Comparison of ENCODE assay signal across 10 mouse cellular contexts in genomic region chr4:43728576-43728954, GRCm38 (mm10). TPM values are rescaled to one million over a fixed set of nuclear protein-coding genes. Genes with fewer than 3 reads are reported as not detected.
DNase-seq lines count a peak whose midpoint lies in the region; ATAC-seq lines count a peak whose summit lies in the region.
"Had no signal": no experiment of that assay in that cellular context is flagged by ENCODE, and none has a peak within 500 bp of the region (broad histone marks: within the 10 kb centered on the region; RNA-seq: fewer than 3 reads in every experiment).

No protein-coding gene starts in this region.

- H3K27ac ChIP-seq in kidney, embryonic 14.5 days (ENCODE audit: low read depth, low read length) = no peak overlapping the region
- peak overlapping the region; percentile 85 for H3K27ac ChIP-seq in heart, embryonic 10.5 days
- no peak overlapping the region for H3K27ac ChIP-seq in forebrain, embryonic 15.5 days (replicated peaks)
- H3K27ac ChIP-seq: limb, embryonic 12.5 days had no signal

- no peaks in the 10 kb centered on the region for H3K27me3 ChIP-seq in kidney, embryonic 14.5 days (ENCODE audit: control insufficient read depth, insufficient read depth, low read length)
- H3K27me3 ChIP-seq in heart, embryonic 10.5 days (ENCODE audit: insufficient read depth, poor library complexity, severe bottlenecking) = no peaks in the 10 kb centered on the region
- H3K27me3 ChIP-seq in forebrain, embryonic 15.5 days = no peaks in the 10 kb centered on the region
- H3K27me3 ChIP-seq: limb, embryonic 12.5 days had no signal

- no peak overlapping the region for H3K9ac ChIP-seq in kidney, embryonic 14.5 days (ENCODE audit: low read depth, low read length)
- no peak overlapping the region for H3K9ac ChIP-seq in forebrain, embryonic 15.5 days (replicated peaks)
- H3K9ac ChIP-seq: limb, embryonic 12.5 days had no signal

- H3K4me3 ChIP-seq in kidney, embryonic 14.5 days (ENCODE audit: low read length) = no peak overlapping the region
- no peak overlapping the region for H3K4me3 ChIP-seq in heart, embryonic 10.5 days
- no peak overlapping the region for H3K4me3 ChIP-seq in forebrain, embryonic 15.5 days
- H3K4me3 ChIP-seq: limb, embryonic 12.5 days had no signal

- no peak overlapping the region for H3K4me2 ChIP-seq in kidney, embryonic 14.5 days (replicated peaks; ENCODE audit: low read depth, low read length)
- H3K4me2 ChIP-seq in forebrain, embryonic 15.5 days (replicated peaks) = no peak overlapping the region
- H3K4me2 ChIP-seq: limb, embryonic 12.5 days had no signal

- WGBS in kidney, embryonic 14.5 days = 57% methylated on average over 5 of the region's 5 CpGs
- 7% methylated on average over 5 of the region's 5 CpGs for WGBS in heart, embryonic 10.5 days
- WGBS in forebrain, embryonic 15.5 days = 70% methylated on average over 5 of the region's 5 CpGs

- DNase-seq in kidney, adult 11 months = peak; percentile 70
- no peak for DNase-seq in heart, embryonic 10.5 days (ENCODE audit: low spot score)
- peak; percentile 60 to 78 for DNase-seq in kidney, postnatal 25 days
- peak; percentile 90 for DNase-seq in skeletal muscle tissue, adult 2 months (ENCODE audit: low read depth, low spot score)
- no peak for DNase-seq in spleen, adult 18-20 months
- no peak for DNase-seq in cerebellum, adult 8-10 months
- DNase-seq: thymus, postnatal 36 days had no signal

- no peaks in the 10 kb centered on the region for H3K9me3 ChIP-seq in kidney, embryonic 14.5 days (ENCODE audit: control insufficient read depth, low read length)
- H3K9me3 ChIP-seq in heart, embryonic 10.5 days = no peaks in the 10 kb centered on the region
- H3K9me3 ChIP-seq in forebrain, embryonic 15.5 days = no peaks in the 10 kb centered on the region
- H3K9me3 ChIP-seq: limb, embryonic 12.5 days had no signal

- H3K36me3 ChIP-seq in kidney, embryonic 14.5 days (ENCODE audit: control insufficient read depth, insufficient read depth, low read length) = no peaks in the 10 kb centered on the region
- H3K36me3 ChIP-seq in heart, embryonic 10.5 days = no peaks in the 10 kb centered on the region
- H3K36me3 ChIP-seq in forebrain, embryonic 15.5 days = no peaks in the 10 kb centered on the region
- H3K36me3 ChIP-seq: limb, embryonic 12.5 days had no signal

- ATAC-seq in kidney, embryonic 14.5 days (ENCODE audit: low FRiP score, low TSS enrichment) = no peak; the same call in 1 of the 2 replicates
- ATAC-seq in forebrain, embryonic 15.5 days (replicated peaks) = no peak

- H3K4me1 ChIP-seq in kidney, embryonic 14.5 days (ENCODE audit: control insufficient read depth, insufficient read depth, low read length) = peaks cover 11% of the 10 kb centered on the region; the same call in 1 of the 2 replicates
- peaks cover 73% of the 10 kb centered on the region for H3K4me1 ChIP-seq in heart, embryonic 10.5 days
- H3K4me1 ChIP-seq in forebrain, embryonic 15.5 days = no peaks in the 10 kb centered on the region

RNA-seq across cellular contexts. Expression of gene Spaar, which starts 1.3 kb away (rescaled TPM):
- polyA plus RNA-seq in kidney, embryonic 14.5 days (2014; fragmentation: Nextera tagmentation; extraction: Ambion mirVana) = 0.04 and 0.14 TPM in 2 replicates
- polyA plus RNA-seq in heart, embryonic 10.5 days (2016; fragmentation: Nextera tagmentation; extraction: Ambion mirVana) = 0.16 and 0.23 TPM in 2 replicates
- 0.08 TPM in 1 of 2 replicates, not detected in the other for polyA plus RNA-seq in forebrain, embryonic 15.5 days (2015; fragmentation: Nextera tagmentation; extraction: Ambion mirVana)

RNA-seq across cellular contexts. Expression of gene Hrct1, which starts 1.6 kb away (rescaled TPM):
- polyA plus RNA-seq in kidney, embryonic 14.5 days (2014; fragmentation: Nextera tagmentation; extraction: Ambion mirVana) = 0.40 and 1.0 TPM in 2 replicates
- polyA plus RNA-seq in heart, embryonic 10.5 days (2016; fragmentation: Nextera tagmentation; extraction: Ambion mirVana) = 0.53 and 0.92 TPM in 2 replicates
- 0.19 and 0.42 TPM in 2 replicates for polyA plus RNA-seq in forebrain, embryonic 15.5 days (2015; fragmentation: Nextera tagmentation; extraction: Ambion mirVana)

RNA-seq across cellular contexts. Expression of gene Olfr71, which starts 18.5 kb away (rescaled TPM):
- polyA plus RNA-seq in kidney, embryonic 14.5 days (2014; fragmentation: Nextera tagmentation; extraction: Ambion mirVana) = not detected in 2 replicates
- polyA plus RNA-seq in heart, embryonic 10.5 days (2016; fragmentation: Nextera tagmentation; extraction: Ambion mirVana) = not detected in 2 replicates
- polyA plus RNA-seq in forebrain, embryonic 15.5 days (2015; fragmentation: Nextera tagmentation; extraction: Ambion mirVana) = not detected in 2 replicates
- polyA plus RNA-seq: limb, embryonic 12.5 days had no signal

RNA-seq across cellular contexts. Expression of gene Olfr70, which starts 28.0 kb away (rescaled TPM):
- not detected in 2 replicates for polyA plus RNA-seq in kidney, embryonic 14.5 days (2014; fragmentation: Nextera tagmentation; extraction: Ambion mirVana)
- polyA plus RNA-seq in heart, embryonic 10.5 days (2016; fragmentation: Nextera tagmentation; extraction: Ambion mirVana) = not detected in 2 replicates
- not detected in 2 replicates for polyA plus RNA-seq in forebrain, embryonic 15.5 days (2015; fragmentation: Nextera tagmentation; extraction: Ambion mirVana)

RNA-seq across cellular contexts. Expression of gene Olfr159, which starts 42.2 kb away (rescaled TPM):
- polyA plus RNA-seq in kidney, embryonic 14.5 days (2014; fragmentation: Nextera tagmentation; extraction: Ambion mirVana) = not detected in 2 replicates
- not detected in 2 replicates for polyA plus RNA-seq in heart, embryonic 10.5 days (2016; fragmentation: Nextera tagmentation; extraction: Ambion mirVana)
- polyA plus RNA-seq in forebrain, embryonic 15.5 days (2015; fragmentation: Nextera tagmentation; extraction: Ambion mirVana) = not detected in 2 replicates
- polyA plus RNA-seq: limb, embryonic 12.5 days had no signal

Comparison
In these comparisons a context has a peak if more than half of its experiments do, and no peak if none do; other contexts are left out.
1. DNase-seq: peak in kidney, adult 11 months (single experiment), kidney, postnatal 25 days (2 of 2) and skeletal muscle tissue, adult 2 months (single experiment); none in heart, embryonic 10.5 days (single experiment), spleen, adult 18-20 months (0 of 2) and cerebellum, adult 8-10 months (single experiment).